Mouse (Mus musculus): ENCODE results near the gene Dhdh.
"Not testable (repeated sequence)": the region's sequence is repeated elsewhere in the genome, so short reads cannot be mapped to it uniquely, and the experiment has no call there.

Dhdh gene

GRCm38 (mm10) chr7:45475291-45475969, 13.2 kb downstream of the Dhdh start:
- no peak for DNase-seq (ENCODE audit: low spot score in 2 of 2)

GRCm38 (mm10) chr7:45470869-45471268, 17.7 kb downstream of the Dhdh start:
- peak in 1 of 2 experiments; percentile 57 for DNase-seq (ENCODE audit: low spot score in 2 of 2)

GRCm38 (mm10) chr7:45467090-45467670, 21.4 kb downstream of the Dhdh start:
- no peak for DNase-seq (ENCODE audit: low spot score in 2 of 2)

- DNase-seq (ENCODE audit: low spot score in 2 of 2): peak; percentile 96
These were observed 22.1 kb downstream of the Dhdh start, which contains the start of gene Bax for GRCm38 (mm10) chr7:45466283-45467089. Bax (minus strand) TSS chr7:45466898.

- no peak for DNase-seq (ENCODE audit: low spot score in 2 of 2)
These were observed 23.1 kb downstream of the Dhdh start for GRCm38 (mm10) chr7:45465549-45465948.

- DNase-seq (ENCODE audit: low spot score in 2 of 2): no peak
These were observed 23.5 kb downstream of the Dhdh start for GRCm38 (mm10) chr7:45465112-45465511.

GRCm38 (mm10) chr7:45463987-45464778, 24.4 kb downstream of the Dhdh start:
- DNase-seq (ENCODE audit: low spot score in 2 of 2): no peak

GRCm38 (mm10) chr7:45462868-45463267, 25.7 kb downstream of the Dhdh start:
- not testable (repeated sequence) for DNase-seq (ENCODE audit: low spot score in 2 of 2)

- no peak for DNase-seq (ENCODE audit: low spot score in 2 of 2)
These were observed 26.3 kb downstream of the Dhdh start for GRCm38 (mm10) chr7:45462325-45462724.

- no peak for DNase-seq (ENCODE audit: low spot score in 2 of 2)
These were observed 26.8 kb downstream of the Dhdh start for GRCm38 (mm10) chr7:45461781-45462180.

- DNase-seq (ENCODE audit: low spot score in 2 of 2): no peak
These were observed 27.3 kb downstream of the Dhdh start for GRCm38 (mm10) chr7:45461326-45461725.

- DNase-seq (ENCODE audit: low spot score in 2 of 2): peak in 1 of 2 experiments; percentile 54
These were observed 27.7 kb downstream of the Dhdh start for GRCm38 (mm10) chr7:45460860-45461314.

GRCm38 (mm10) chr7:45460377-45460776, 28.2 kb downstream of the Dhdh start:
- no peak for DNase-seq (ENCODE audit: low spot score in 2 of 2)

- peak; percentile 97 to 98 for DNase-seq (ENCODE audit: low spot score in 2 of 2)
These were observed 29.0 kb downstream of the Dhdh start, which contains the start of gene Ftl1 for GRCm38 (mm10) chr7:45459564-45460140. Ftl1 (minus strand) TSS chr7:45459884.

GRCm38 (mm10) chr7:45458748-45459563, 29.6 kb downstream of the Dhdh start:
- DNase-seq (ENCODE audit: low spot score in 2 of 2): peak in 1 of 2 experiments; percentile 76

- DNase-seq (ENCODE audit: low spot score in 2 of 2): no peak
These were observed 31.2 kb downstream of the Dhdh start for GRCm38 (mm10) chr7:45457204-45458060.

GRCm38 (mm10) chr7:45456721-45457203, 31.8 kb downstream of the Dhdh start:
- DNase-seq (ENCODE audit: low spot score in 2 of 2): no peak

- DNase-seq (ENCODE audit: low spot score in 2 of 2): no peak
These were observed 32.5 kb downstream of the Dhdh start for GRCm38 (mm10) chr7:45455932-45456696.
